Mouse (Mus musculus) T-helper 17 cell (primary cell): ENCODE measurements around the gene Srp14.

Experiments
- in situ Hi-C, 2 experiments: fragments of 300-600 bp; cut with MboI, MseI; formaldehyde crosslinking; loops; 1 replicate in 1 of 2; 2 replicates in 1 of 2; pipeline ENCODE4 v1.15.1; 2025; ENCODE audit warnings: high pct_unique_total_duplicates in 2 of 2

The Srp14 gene

DNA sequence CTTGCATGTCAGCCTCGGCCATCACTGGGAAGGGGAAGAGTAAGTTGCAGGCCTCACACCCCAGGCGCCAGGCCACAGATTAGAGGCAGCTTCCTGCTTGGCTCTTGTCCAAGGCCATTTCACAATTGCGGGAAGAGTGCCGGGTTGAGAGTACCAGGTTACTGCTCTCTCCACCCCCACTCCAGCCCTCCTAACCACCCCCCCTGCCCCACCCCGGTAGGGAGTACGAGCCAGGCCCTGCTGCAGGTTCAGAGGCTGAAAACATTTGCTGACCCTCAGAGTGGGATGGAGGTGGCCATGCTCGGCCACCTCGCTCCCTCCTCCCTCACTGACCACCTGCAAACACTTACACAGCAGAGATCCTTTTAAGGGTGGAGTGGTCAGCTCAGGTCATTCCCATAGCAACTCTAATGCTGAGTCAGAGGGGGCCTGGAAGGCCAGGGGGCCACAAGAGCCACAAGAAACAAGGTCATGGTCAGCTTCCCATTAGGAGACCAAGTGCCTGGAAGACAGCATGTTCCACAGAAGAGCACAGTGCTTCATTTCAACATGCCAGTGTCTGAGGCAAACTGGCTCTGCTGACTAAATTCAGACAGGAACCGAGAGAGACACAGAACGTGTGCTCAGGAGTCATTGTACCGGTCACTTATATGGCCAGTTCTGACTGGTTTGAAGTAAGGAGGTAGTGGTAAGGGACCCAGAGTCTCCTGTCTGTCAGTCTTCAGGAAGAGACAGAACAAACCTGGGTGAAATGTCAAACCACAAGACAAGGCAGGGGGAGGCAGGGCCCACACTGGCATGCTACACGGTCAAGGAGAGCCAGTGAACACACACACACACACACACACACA lies 11.0 kb upstream of the Srp14 start:
- in situ Hi-C loops, result no loop called here

DNA sequence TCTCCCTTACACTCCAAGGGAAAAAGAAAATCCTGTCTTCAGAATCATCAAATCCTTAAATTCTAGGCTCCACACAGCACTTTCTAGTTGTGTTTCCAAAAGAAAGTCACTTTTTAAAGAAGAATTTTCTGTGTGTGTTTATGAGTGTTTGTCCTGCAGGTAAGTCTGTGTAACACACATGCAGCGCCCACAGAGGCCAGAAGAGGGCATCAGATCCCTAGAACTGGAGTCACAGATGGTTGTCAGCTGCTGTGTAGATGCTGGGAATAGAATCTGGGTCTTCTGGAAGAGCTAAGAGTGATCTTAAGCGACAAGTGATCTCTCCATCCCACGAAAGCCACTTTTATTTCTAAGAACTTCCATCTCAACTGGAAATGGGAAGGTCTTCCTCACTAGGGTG lies 8.3 kb upstream of the Srp14 start:
- in situ Hi-C loops, result loop anchor here (5.0 kb wide), 1 partner anchor 114 kb away; no protein-coding TSS in a partner anchor

DNA sequence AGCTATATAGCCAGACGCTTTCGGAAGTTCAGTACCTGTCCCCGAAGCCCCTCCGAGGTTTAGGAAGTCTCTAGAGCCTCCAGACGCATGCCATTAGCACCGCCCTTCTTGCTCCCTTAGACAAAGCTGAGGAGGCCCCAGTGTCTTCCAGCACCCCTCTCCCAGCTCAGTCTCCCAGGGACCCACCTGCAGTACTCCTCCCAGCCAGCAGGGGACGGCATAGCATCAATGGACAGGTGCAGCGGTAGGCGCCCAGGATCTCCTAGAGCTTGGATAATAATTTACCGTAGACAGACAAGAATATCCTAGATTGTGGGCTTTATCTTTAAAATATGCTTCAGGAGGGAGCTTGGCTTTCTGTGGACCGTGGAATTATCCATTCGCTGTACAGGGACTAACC lies 7.4 kb upstream of the Srp14 start:
- in situ Hi-C loops, result loop anchor here (5.0 kb wide), 1 partner anchor 115 kb away; no protein-coding TSS in a partner anchor

DNA sequence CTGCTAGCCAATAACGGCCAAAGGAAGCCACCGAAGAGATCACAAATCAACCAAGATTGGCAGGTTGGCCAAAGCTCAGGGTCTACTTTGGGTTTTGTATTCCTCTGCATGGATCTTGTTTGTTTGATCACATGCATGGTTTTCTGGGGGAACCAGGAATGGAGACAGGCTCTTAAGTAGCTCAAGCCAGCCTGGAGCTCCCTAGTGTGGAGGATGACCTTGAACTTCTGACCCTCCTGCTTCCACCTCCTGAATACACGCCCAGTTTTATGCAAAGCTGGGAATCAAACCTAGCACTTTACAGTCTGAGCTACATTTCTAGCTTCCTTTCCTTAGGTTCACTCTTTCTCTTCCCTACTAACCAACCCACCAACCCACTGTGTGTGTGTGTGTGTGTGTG lies 5.9 kb upstream of the Srp14 start:
- in situ Hi-C loops, result loop anchor here (5.0 kb wide), 1 partner anchor 117 kb away; no protein-coding TSS in a partner anchor

DNA sequence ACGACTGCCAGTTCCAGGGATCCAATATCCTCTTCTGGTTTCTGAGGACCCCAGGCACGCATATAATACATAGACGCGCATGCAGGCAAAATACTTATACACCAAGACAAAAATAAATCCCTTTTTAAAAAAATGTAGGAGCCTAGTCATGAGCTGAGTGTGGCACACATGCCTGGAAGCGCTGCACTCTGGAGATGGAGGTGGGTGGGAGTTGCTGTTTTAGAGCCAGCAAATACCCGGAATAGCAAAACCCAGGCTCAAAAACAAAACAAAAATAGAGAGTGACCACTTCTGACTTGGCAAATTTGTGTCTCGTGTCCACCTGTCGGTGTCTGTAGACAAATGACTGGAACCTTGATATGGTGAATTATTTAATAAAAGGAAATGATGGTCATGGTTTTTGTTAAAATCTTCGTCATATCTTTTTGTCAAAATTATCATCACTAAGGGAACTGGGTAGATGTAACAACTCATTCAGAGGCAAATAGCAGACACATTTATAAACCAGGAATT lies 4.9 kb upstream of the Srp14 start:
- in situ Hi-C loops, result no loop called here

DNA sequence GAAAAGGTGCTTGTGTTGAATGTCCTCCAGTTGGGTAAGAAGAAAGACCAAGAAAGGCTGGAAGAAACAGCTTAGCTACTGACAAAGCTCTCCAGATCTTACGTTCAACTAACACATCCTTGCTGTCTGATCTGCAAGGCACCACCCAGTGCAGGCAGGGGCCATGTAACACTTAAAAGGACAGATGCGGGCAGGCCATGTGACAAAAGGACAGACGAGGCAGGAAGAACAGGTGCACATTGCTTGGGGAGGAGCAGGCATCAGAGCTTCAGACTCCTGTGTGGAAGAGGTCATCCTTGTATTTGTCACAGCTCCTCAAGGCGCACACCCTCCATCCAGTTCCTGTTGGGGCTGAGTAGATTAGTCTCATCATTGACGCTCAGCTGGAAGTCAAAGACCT lies 3.5 kb upstream of the Srp14 start:
- in situ Hi-C loops, result no loop called here

DNA sequence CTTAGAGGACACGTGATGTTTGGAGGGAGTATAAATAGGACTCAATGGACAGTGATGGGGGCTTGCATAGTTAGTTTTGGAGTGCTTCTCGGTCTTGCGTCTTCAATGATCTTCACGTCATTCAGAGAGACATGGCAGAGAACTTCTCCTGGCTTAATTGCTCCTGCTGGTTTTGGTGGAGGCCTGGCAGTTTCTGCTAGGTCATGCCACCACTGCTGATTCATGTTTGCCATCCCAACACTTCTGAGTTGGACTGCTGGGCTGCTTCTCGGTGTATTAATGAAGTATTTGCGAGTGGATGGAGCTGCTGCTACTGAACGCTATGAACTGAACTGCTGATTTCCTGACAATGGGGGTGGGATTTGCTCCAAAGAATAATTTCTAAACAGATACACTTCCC lies 1.4 kb upstream of the Srp14 start:
- in situ Hi-C loops, result no loop called here

DNA sequence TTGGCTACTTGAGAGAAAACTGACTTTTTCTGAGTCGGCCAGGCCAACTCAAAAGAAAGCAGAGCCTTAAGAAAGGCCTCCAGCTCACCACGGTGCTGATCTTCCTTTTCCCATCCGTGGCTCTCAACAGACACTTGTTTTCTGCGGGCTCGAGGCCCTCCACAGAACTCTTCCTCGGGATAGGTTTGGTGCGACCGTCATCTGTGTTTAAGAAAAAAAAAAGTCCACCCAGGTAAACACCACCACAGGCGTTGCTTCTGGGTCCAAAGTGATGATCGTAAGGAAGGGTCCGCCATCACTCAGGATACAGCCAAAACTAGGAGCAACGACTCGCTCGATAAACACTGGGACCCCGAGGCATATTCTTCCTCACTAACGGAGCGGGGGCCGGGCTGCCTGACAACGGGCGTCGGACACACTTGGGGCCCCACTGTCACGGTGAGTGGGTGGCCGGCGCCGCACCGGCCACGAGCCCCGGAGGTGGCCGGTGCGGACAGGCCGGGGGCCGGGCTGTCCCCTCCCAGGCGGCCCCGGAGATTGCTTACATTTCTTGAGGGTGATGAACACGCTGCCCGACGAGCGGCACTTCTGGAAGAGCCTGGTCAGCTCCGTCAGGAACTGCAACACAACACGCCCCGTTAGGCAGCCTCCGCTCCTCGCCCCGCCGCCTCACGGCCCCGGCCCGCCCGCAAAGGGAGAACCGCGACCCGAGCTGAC lies 520 bp downstream of the Srp14 start:
- in situ Hi-C loops, result no loop called here

DNA sequence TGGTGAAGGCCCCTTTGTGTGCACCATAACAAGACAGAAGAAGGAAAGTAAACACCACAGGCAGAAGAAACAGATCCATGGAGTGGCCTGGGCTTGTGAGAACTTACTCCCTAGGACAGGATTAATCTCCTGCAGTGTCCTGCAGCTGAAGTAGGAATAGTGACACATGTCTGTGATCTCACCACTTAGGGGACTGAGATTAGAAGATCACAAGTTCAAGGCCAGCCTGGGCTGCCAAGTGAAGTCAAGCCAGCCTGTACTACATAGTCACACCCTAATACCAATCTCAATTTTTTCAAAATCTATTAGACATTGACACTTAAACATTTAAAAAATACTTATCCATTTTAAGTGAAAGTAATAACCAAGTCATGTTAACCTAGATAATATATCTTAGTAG lies 11.2 kb downstream of the Srp14 start:
- in situ Hi-C loops, result no loop called here

DNA sequence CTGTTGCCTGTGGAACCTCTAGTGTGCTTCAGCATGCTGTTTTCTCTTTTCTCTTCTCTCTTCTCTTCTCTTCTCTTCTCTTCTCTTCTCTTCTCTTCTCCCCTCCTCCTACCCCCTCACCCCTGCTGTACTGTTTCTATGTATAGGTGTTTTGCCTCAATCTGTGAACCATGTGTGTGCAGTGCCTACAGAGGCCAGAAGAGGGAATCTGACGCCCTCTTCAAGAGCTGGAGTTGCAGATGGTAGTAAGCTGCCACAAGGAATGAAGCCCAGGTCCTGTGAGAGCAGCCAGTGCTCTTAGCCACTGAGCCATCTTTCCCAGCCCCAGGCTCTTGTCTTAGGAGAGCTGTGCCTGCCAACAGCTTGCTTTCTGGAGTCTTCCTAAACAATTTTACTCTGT lies 12.9 kb downstream of the Srp14 start:
- in situ Hi-C loops, result no loop called here

DNA sequence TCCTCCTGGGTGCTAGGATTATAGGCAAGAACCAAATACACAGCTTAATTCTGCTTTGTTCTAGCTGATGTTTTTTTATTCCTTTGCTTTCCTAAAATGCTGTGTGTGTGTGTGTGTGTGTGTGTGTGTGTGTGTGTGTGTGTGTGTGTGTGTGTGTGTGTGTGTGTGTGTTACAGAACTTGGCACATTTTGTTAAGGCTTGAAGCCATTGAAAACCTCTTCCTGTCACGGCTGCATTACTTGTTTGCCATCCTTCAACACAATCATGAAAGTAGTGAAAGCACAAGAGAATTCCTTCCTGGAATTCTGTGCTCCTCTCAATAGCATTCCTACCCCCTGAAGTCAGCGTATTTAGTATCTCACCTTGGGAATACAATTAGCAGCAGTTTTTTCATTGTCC lies 13.6 kb downstream of the Srp14 start:
- in situ Hi-C loops, result no loop called here

DNA sequence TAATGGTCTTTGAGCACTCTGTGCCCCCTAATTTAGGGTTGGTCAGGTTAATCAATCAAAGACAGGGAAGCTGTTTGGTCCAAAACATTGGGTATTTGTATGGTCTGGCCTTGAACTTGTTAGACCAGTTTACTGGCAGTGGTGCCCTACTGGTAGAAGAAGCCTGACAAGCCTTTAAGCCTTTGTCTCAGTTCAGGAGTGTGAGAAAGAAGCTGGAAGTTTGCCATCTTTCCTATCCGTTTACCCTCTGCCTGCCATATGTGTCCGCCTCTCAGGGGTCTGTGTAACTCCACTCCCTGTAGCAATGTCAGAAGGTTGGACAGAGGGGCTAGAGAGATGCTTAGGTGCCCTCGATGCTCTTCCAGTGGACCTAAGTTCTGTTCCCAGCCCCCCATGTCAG lies 15.1 kb downstream of the Srp14 start:
- in situ Hi-C loops, result no loop called here

DNA sequence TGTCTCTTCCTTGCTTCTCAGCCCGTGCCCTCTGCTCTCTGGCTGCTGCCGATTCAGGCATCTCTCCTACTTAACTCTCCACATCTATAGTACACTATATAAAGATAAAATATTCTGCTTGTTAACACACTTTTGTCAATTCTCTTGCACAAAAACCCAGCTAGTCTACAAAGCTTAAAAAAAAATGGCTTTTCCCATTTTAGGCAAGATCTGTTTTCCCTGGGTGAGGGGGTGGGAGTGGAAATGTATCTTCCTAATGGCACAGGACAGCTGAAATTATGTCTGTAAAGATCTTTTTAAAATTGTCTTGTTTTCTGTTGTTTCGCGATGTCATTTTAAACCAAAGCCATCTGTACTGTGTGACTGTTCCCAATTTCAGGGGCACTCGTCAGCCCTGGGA lies 16.0 kb downstream of the Srp14 start:
- in situ Hi-C loops, result no loop called here

DNA sequence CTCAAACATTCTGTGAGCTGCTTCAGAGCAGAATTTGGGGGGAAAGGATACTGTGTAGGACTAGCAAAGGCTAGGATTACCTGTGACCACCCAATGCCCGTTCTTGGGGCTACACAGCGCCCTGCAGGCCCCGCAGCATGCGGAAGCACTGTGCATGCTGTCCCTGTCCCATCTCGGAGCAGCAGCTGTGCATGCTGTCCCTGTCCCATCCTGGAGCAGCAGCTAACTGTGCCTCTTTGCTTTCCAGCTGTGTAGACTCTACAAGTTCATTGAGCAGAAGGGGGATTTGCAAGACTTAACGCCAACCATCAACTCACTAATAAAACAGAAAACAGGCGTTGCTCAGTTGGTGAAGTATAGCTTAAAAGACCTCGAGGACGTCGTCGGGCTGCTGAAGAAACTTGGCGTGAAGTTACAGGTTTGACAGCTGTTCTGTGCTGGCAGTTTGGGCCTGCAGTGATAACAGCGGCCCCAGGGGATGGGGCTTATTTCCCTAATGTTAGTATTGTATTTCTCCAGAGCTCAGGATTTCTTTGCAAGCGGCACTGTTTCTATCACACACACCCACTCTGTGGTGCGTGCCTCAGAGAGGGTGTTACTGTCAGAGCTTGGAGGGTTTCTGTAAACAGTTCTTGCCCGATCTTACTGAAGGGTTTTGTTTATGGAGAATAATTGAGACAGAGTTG lies 17.9 kb downstream of the Srp14 start:
- in situ Hi-C loops, result no loop called here

DNA sequence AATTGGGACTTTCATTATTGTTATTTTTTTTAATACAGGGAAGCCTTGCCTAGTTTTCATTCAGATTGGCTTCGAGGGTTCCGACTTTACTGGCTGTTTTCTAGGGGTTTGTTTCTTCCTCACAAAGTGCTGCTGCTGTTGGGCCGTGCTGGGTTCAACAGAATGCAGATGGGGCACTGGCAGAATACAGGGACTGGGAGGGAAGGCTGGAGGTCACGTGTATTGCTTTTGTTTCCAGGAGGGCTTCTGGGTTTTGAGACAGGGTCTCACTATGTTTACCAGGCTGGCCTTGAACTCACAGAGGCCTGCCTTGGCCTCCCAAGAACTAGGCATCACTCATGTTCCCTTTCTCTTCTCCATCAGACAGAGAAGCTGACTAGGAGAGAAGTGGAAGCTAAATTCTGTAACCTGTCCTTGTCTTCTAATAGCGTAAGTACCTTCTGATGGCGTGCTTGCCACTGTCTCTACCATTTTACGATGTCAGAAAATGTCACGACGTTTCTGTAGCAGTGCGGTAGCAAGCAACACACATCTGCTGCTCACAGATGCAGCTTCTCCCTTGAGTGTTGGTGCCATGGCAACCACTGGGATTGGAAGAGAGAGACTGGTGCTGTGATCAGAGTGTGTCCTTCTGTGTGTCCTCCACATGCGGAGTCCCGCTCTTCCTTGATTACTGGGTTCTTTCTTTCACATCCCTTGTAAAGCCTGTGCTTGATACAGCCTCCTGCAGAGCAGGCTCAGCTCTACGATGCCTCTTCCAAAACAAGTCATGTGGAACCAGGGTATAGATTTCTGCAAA lies 21.8 kb downstream of the Srp14 start:
- in situ Hi-C loops, result no loop called here

DNA sequence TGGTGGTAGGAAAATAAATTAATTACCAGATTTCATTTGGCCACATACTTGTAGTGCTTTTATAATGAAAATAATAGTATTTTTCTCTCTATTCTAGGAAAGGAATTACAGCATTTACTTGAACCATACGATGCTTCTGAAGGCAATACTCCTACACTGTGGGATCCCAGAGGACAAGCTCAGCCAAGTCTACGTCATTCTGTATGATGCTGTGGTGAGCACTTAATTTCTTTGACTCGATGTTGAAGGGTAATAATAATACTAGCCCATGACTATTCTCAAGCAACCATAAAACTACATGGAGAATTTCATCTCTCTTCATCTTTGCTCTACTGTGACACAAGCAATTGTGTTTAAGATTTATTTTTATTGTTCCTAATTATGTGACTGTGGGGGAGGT lies 22.5 kb downstream of the Srp14 start:
- in situ Hi-C loops, result no loop called here

DNA sequence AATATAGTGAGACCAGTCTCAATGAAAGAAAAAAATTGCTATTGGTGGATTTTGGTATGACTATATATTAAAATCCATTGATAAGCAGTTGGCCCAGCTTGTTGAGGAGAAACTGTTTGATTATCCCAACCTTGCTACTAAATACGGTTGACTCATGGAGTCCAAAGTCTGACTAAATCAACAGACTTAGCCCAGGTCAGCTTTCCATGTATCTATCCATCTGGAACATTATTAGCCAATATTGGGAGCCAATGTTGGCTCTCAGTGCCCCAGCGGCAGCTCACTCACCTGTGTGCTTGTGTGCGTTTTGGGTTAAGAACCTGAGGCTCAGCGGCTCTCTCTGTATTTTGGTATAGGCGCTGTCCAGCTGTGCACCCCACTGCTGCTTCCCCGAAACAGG lies 28.5 kb downstream of the Srp14 start:
- in situ Hi-C loops, result no loop called here

DNA sequence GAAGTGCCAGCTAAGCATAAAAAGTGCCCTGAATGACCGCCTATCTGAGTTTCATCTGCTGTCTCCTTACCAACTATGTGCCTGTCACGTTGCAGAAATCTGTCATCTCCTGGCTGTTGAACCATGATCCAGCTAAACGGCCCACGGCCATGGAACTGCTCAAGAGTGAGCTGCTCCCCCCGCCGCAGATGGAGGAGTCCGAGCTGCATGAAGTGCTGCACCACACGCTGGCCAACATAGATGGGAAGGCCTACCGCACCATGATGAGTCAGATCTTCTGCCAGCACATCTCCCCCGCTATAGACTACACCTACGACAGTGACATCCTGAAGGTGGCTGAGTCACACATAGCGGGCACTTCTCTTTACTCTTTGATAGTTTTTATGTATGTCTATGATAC lies 31.3 kb downstream of the Srp14 start:
- in situ Hi-C loops, result no loop called here

DNA sequence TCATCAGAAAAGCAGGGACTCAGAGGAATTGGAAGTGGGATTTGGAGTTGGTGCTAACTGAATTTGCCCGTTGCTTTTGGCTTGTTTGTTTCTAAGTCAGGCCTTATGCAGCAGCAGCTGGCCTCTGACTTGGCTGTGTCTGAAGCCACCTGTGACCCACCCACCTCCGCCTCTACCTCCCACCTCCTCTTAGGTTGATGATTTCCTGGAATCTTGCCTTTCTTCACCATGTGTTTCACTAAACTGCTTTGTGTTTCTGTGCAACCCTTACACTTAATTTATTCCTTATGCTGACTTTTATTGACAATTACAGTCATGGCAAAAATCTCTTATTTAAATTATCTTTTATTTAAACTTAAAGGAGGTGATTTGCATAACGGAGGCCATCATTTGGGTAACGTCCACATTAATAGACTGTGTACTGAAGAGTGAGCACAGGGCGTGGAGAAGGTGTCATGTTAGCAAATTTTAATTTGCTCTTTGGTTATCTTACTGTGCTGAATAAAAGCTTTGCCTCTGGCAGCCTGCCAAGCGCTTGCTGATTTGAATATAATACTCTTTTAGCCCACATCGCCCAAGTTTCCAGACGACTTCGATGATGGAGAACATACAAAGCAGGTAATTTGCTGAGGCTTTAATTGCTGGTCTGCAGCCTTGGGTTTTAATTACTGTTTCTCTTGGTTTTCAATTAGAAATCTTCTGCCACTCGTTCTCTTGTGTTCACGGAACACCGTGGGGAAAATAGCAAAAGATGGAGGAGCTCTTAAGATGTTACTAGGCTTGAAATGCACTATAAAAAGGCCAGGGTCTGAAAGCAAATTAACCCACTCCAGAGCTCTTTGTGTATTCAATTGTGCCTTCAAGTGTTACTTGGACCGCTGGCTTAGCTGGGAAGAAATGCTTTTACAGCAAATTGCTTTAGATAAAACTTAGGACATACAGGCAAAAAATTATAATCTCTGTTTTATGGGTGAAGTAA lies 33.5 kb downstream of the Srp14 start:
- in situ Hi-C loops, result no loop called here

DNA sequence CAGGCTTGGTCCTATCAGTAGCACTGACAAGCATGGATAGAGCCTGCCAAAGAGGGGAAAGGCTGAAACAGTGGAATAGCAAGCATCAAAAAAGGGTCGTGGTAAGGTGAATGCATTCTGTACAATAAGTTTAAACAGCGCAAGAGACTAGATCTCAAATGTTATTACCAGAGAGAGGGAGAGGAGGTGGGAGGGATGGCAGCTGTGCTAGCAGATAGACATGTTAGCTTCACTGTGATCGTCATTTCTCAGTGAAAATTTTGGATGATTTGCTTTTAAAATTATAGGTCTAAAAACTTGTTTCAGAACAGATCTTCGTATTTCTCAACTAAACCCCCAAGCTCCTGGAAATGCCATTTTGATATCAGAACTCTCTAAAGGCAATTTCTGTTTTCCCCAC lies 36.8 kb downstream of the Srp14 start:
- in situ Hi-C loops, result no loop called here
